Mouse (Mus musculus) forebrain, embryonic 14.5 days (tissue): ENCODE results near the gene Lefty1. TPM values are rescaled to one million over a fixed set of nuclear protein-coding genes. Genes with fewer than 3 reads are reported as not detected.
A peak's percentile ranks its signal among the peaks of the same experiment; 100 is the strongest.
"Not testable (repeated sequence)": the region's sequence is repeated elsewhere in the genome, so short reads cannot be mapped to it uniquely, and the experiment has no call there.

Experiments
- ATAC-seq: fragments of 200-750 bp; cut with Nextera tagmentation; 2 replicates; pipeline ENCODE4 v1.8.0; 2017; ENCODE audit warnings: mild to moderate bottlenecking, moderate library complexity
- DNase-seq: peaks from one replicate; pipeline ENCODE4 v3.0.0-alpha.2; 2015; ENCODE audit warnings: low spot score
- H3K27ac ChIP-seq: fragments of 300-500 bp; sonication (generic); 2 replicates; pipeline ENCODE4 v1.5.1; 2014; ENCODE audit warnings: low read depth, mild to moderate bottlenecking, control low read depth, low read length, moderate library complexity
- H3K27me3 ChIP-seq: fragments of 300-500 bp; sonication (generic); replicated peaks from 2 replicates; pipeline ENCODE4 v1.6.1; 2014; ENCODE audit warnings: low read length, control low read depth, mixed read lengths; ENCODE audit not compliant: control insufficient read depth, insufficient read depth
- H3K36me3 ChIP-seq: fragments of 300-500 bp; sonication (generic); 2 replicates; pipeline ENCODE4 v1.6.1; 2014; ENCODE audit warnings: low read length, control low read depth; ENCODE audit not compliant: control insufficient read depth, insufficient read depth
- H3K4me1 ChIP-seq: fragments of 300-500 bp; sonication (generic); 2 replicates; pipeline ENCODE4 v1.6.1; 2014; ENCODE audit warnings: antibody characterized with exemption, low read length, control low read depth; ENCODE audit not compliant: control insufficient read depth, insufficient read depth
- H3K4me2 ChIP-seq: fragments of 300-500 bp; sonication (generic); 2 replicates; pipeline ENCODE4 v1.6.1; 2014; ENCODE audit warnings: mild to moderate bottlenecking, control low read depth, low read length
- H3K4me3 ChIP-seq: fragments of 300-500 bp; sonication (generic); 2 replicates; pipeline ENCODE4 v1.5.1; 2014; ENCODE audit warnings: low read depth, low read length, control low read depth
- H3K9ac ChIP-seq: fragments of 300-500 bp; sonication (generic); 2 replicates; pipeline ENCODE4 v1.6.1; 2014; ENCODE audit warnings: mild to moderate bottlenecking, low read length, control low read depth, moderate library complexity
- H3K9me3 ChIP-seq: fragments of 300-500 bp; sonication (generic); replicated peaks from 2 replicates; pipeline ENCODE4 v1.6.1; 2016; ENCODE audit warnings: low read length, control low read depth, mixed read lengths; ENCODE audit not compliant: control insufficient read depth
- WGBS: fragments of 180-500 bp; shearing (Covaris S2); extraction: QIAGEN DNeasy Blood & Tissue Kit; methylation state at CpG from one replicate; pipeline ENCODE4 v1.1.7; 2014; 5-methylcytosine and 5-hydroxymethylcytosine counted together
- polyA plus RNA-seq: library from polyadenylated mRNA; unstranded; fragments of >200 nt; fragmentation: Nextera tagmentation; extraction: Ambion mirVana; gene quantifications from 2 replicates; pipeline ENCODE4 v1.2.1, GENCODE M21; 2014

The Lefty1 gene
- 0.15 and 0.56 TPM in 2 replicates for polyA plus RNA-seq

DNA sequence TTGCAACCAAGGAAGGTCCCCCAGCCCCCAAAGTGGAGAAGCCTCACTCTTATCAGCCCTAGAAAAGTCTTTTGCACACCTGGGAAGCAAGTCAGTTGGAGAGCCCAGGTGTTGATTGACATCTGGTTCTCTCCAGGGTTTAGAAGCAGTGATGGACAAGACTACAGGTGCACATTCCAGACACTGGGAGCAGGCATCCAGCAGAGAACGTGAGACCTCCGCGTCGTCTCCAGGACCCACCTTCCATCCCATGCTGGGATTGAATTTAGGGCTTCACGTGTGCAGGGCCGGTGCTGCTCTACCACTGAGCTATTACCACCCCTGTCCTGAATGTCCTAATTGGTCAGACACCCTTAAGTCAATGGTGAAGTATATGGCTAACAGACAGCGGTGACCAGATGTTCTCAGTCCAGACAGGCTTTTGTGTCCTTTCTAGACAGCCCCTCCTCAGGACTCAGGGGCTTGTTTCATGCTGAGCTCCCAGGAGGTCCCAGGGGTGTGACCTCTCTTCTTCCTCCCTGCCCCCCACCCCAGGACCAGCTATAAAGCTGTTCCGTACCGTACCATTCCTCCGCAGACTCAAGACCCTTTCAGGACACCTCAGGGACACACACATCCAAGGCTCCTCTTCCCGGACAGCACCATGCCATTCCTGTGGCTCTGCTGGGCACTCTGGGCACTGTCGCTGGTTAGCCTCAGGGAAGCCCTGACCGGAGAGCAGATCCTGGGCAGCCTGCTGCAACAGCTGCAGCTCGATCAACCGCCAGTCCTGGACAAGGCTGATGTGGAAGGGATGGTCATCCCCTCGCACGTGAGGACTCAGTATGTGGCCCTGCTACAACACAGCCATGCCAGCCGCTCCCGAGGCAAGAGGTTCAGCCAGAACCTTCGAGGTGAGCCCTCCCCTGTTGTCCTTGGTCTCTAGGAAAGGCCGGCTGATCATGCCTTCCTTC, at the start of gene Lefty1:
Gene Lefty1, plus strand, starts transcription at position 556 of the 953 bp plus-strand sequence.
- H3K4me1 ChIP-seq = no peaks in the 10 kb centered on the region; the same call in 1 of the 2 replicates
- H3K9ac ChIP-seq = no peak within 1 kb of the TSS
- no peak for ATAC-seq
- no peak within 1 kb of the TSS for H3K4me2 ChIP-seq
- peaks cover 36% of the 10 kb centered on the region for H3K27me3 ChIP-seq
- 15% methylated on average over 21 of the region's 21 CpGs for WGBS
- no peak within 1 kb of the TSS for H3K4me3 ChIP-seq
- no peaks in the 10 kb centered on the region for H3K36me3 ChIP-seq
- no peak within 1 kb of the TSS for H3K27ac ChIP-seq
- no peak for DNase-seq
- no peaks in the 10 kb centered on the region for H3K9me3 ChIP-seq

DNA sequence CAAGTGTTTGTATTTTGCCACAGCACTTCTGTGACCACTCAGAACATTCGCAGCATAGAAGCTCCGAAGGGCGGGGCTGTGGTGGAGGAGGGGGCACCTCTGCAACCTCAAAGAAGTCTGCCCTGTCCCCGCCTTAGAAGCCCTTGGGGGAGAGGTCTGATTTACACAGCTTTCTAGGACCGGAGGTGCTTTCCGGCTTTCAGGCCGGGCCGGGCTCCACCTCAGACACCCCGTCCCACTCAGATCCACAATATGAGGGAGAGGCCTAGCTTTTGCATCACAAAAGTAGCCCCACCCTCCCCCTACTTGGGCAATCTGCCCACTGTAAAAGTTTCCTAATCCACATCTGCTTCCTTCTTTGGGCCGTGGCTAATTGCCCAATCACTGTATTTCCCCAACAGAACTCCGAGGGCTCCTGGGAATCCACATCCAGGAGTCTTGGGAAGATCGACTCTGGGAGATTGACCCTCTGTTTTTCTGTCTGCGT, 46.2 kb upstream of the Lefty1 start:
- DNase-seq (peak; percentile 62), ATAC-seq (peak; percentile 63)
- Histone ChIP-seq H3K9ac (peak overlapping the region; percentile 21; the same call in 1 of the 2 replicates), H3K4me2 (peak overlapping the region; percentile 19; the same call in 1 of the 2 replicates), H3K36me3 (no peaks in the 10 kb centered on the region), H3K27me3 (0 out of 2 replicates have a peak, but pooled peaks cover 10% of the 10 kb centered on the region), H3K4me1 (peaks cover 6% of the 10 kb centered on the region; the same call in 1 of the 2 replicates), H3K27ac (no peak overlapping the region), H3K4me3 (no peak overlapping the region), H3K9me3 (no peaks in the 10 kb centered on the region)
- WGBS = 5% methylated on average over 13 of the region's 13 CpGs

DNA sequence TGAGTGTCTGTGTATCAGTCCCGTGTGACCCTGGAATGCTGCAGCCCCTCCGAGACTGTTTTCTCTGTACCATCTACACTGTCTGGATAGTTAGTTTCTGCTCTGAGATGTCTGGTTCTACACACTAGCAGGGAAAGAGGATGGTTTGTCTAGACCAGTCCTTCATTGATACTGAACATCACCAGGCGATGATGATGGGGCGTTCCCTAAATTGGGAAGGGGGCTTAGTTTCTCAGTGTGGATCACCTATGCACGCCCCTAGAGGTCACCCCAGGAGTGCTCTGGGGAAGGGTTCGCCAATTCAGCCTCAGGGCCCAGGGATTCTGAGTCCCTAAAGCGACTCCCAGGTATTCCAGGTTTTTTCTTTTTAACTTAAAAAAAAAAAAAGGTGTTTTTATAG, 45.6 kb upstream of the Lefty1 start:
- DNase-seq (no peak), ATAC-seq (no peak)
- Histone ChIP-seq H3K27ac (no peak overlapping the region), H3K4me1 (peaks cover 6% of the 10 kb centered on the region; the same call in 1 of the 2 replicates), H3K9ac (no peak overlapping the region), H3K36me3 (no peaks in the 10 kb centered on the region), H3K4me3 (no peak overlapping the region), H3K4me2 (no peak overlapping the region), H3K9me3 (no peaks in the 10 kb centered on the region), H3K27me3 (0 out of 2 replicates have a peak, but pooled peaks cover 10% of the 10 kb centered on the region)
- 47% methylated on average over 7 of the region's 7 CpGs for whole genome bisulfite sequencing

DNA sequence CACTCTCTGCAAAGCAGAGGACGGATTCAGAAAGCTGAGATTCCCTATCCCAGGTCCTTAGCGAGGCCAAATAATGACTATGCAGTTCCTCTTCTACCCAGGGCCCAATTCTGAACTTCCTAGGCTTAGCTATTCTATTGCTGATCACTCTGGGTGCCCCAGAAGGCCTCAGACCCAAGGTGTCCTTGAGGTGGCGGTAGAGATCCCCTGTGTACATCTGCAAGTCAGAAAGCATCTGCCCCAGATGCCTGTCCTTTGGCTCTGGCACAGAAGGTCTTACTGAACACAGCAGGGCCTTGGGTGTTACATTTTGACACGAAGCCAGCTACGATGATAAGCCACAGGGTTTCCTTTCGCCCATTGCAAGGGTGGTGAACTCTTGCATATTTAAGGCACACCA, 45.0 kb upstream of the Lefty1 start:
- Histone ChIP-seq H3K4me1 (peaks cover 6% of the 10 kb centered on the region; the same call in 1 of the 2 replicates), H3K4me2 (no peak overlapping the region), H3K27ac (no peak overlapping the region), H3K27me3 (0 out of 2 replicates have a peak, but pooled peaks cover 10% of the 10 kb centered on the region), H3K4me3 (no peak overlapping the region), H3K36me3 (no peaks in the 10 kb centered on the region), H3K9me3 (no peaks in the 10 kb centered on the region), H3K9ac (no peak overlapping the region)
- WGBS = 54% methylated on average over 6 of the region's 6 CpGs
- ATAC-seq = no peak
- DNase-seq = no peak

DNA sequence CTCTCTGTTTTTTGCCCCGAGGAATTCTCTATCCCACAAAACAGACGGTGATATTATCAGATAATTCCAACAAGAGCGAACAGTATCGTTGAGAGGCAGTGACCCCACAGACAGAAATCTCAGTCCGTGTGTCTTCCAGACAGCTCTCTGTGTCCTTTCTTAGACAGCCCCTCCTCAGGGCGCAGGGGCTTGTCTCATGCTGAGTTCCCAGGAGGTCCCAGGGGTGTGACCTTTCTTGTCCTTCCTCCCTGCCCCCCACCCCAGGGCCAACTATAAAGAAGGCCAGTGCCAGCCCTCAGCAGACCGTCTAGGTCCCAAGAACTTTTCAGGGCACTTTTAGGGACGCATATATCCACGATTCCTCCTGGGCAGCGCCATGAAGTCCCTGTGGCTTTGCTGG, 42.0 kb upstream of the Lefty1 start, which contains the start of gene Lefty2:
Gene Lefty2, plus strand, starts transcription at position 301 of the 400 bp plus-strand sequence.
- Histone ChIP-seq H3K4me1 (peaks cover 6% of the 10 kb centered on the region; the same call in 1 of the 2 replicates), H3K27ac (no peak within 1 kb of the TSS), H3K9me3 (no peaks in the 10 kb centered on the region), H3K36me3 (no peaks in the 10 kb centered on the region), H3K27me3 (peaks cover 10% of the 10 kb centered on the region; the same call in 1 of the 2 replicates), H3K4me2 (no peak within 1 kb of the TSS), H3K9ac (no peak within 1 kb of the TSS), H3K4me3 (no peak within 1 kb of the TSS)
- WGBS = 72% methylated on average over 10 of the region's 10 CpGs
- no peak for ATAC-seq
- DNase-seq = no peak

DNA sequence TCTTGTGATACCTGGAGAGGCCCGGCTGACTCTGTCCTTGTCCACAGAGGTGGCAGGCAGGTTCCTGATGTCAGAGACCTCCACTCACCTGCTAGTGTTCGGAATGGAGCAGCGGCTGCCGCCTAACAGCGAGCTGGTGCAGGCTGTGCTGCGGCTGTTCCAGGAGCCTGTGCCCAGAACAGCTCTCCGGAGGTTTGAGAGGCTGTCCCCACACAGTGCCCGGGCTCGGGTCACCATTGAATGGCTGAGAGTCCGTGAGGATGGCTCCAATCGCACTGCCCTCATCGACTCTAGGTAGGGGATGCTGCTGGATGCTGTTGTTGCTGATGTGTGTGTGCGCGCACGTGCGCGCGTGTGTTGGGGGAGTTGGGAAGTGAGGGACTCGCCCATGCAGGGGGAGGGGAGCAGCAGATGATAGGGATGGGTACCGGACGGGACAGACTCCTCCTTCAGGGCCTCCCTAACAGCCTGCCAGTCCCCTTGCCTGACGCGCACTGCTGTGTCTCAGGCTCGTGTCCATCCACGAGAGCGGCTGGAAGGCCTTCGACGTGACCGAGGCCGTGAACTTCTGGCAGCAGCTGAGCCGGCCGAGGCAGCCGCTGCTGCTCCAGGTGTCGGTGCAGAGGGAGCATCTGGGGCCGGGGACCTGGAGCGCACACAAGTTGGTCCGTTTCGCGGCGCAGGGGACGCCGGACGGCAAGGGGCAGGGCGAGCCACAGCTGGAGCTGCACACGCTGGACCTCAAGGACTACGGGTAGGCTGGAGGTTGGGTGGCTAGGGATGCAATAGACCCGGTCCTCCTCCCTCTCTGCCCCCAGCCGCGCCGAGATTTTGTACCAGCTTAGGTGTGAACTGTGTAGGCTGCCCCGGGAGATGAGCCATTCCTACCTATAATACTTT, 40.5 kb upstream of the Lefty1 start:
- H3K36me3 ChIP-seq, H3K9ac ChIP-seq, H3K9me3 ChIP-seq, H3K27ac ChIP-seq, H3K4me1 ChIP-seq, DNase-seq, ATAC-seq: not testable (repeated sequence)
- H3K4me2 ChIP-seq = peak overlapping the region; percentile 37
- peak overlapping the region; percentile 8; the same call in 1 of the 2 replicates for H3K4me3 ChIP-seq
- H3K27me3 ChIP-seq = peaks cover 10% of the 10 kb centered on the region; the same call in 1 of the 2 replicates
- 4% methylated on average over 37 of the region's 51 CpGs for WGBS

DNA sequence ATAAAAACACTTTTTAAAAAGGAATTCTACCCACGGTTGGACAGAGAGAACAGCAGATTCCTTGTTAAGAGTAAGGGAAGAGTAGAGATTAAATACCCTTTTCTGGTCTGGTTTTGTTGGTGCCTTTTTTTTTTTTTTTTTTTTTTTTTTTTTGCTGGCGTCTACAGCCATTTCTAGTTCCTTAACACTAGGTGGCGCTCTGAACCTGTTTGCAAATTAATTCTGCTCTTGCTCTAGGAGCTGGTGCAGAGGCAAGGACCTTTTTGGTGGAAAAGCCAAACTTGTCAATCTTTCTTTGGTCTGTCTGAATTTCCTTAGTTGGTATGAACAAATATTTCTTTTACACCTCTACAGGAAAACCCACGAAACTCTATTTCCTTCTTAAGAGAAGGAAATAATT, 33.7 kb upstream of the Lefty1 start:
- Histone ChIP-seq H3K9ac (no peak overlapping the region), H3K27me3 (no peaks in the 10 kb centered on the region), H3K9me3 (no peaks in the 10 kb centered on the region), H3K4me3 (no peak overlapping the region), H3K27ac (no peak overlapping the region), H3K36me3 (peaks cover 3% of the 10 kb centered on the region; the same call in 1 of the 2 replicates), H3K4me2 (no peak overlapping the region), H3K4me1 (peaks cover 9% of the 10 kb centered on the region)
- under 1% methylated on average over 4 of the region's 4 CpGs for WGBS
- no peak for ATAC-seq
- peak; percentile 88 for DNase-seq

DNA sequence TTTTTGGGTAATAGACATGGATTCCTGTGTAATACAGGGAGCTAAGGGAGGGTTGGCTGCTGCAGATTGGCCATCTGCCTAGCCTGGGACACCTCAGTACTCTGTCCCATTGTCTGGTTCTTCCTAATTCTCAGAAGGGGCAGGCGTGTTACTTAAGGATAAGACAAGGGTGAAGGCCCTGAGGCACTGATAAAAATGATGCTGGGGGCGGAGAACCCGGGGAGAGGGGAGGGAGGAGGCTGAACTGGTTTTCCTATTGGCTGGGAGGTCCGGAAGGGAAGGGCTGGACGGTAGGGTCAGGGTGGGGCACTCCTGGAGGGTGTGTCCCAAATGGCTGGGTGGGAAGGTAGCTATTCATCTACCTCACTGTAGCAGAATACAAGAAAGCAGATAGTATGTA, 31.9 kb upstream of the Lefty1 start:
- no peak for ATAC-seq
- no peak for DNase-seq
- peaks cover 21% of the 10 kb centered on the region for H3K36me3 ChIP-seq
- peaks cover 9% of the 10 kb centered on the region for H3K4me1 ChIP-seq
- no peak overlapping the region for H3K27ac ChIP-seq
- H3K4me3 ChIP-seq = no peak overlapping the region
- no peaks in the 10 kb centered on the region for H3K27me3 ChIP-seq
- 38% methylated on average over 5 of the region's 5 CpGs for WGBS
- H3K9ac ChIP-seq = no peak overlapping the region
- H3K4me2 ChIP-seq = no peak overlapping the region
- H3K9me3 ChIP-seq = no peaks in the 10 kb centered on the region
